Mouse (Mus musculus) midbrain, embryonic 11.5 days (tissue): ENCODE results near the gene Mrps18c. TPM values are rescaled to one million over a fixed set of nuclear protein-coding genes. Genes with fewer than 3 reads are reported as not detected.

ENCODE experiments used
- ATAC-seq: fragments of 200-750 bp; cut with Nextera tagmentation; 2 replicates; pipeline ENCODE4 v1.8.0; 2017; ENCODE audit warnings: moderate TSS enrichment, moderate library complexity; ENCODE audit not compliant: low FRiP score
- DNase-seq: peaks from one replicate; pipeline ENCODE4 v3.0.0; 2015; ENCODE audit warnings: low spot score; ENCODE audit errors: missing footprints
- H3K27ac ChIP-seq: fragments of 300-500 bp; sonication (generic); 2 replicates; pipeline ENCODE4 v1.5.1; 2014; ENCODE audit warnings: low read depth, low read length
- H3K27me3 ChIP-seq: fragments of 300-500 bp; sonication (generic); 2 replicates; pipeline ENCODE4 v1.6.1; 2014; ENCODE audit warnings: mild to moderate bottlenecking, low read length, moderate library complexity, mixed read lengths; ENCODE audit not compliant: control insufficient read depth, insufficient read depth
- H3K36me3 ChIP-seq: fragments of 300-500 bp; sonication (generic); 2 replicates; pipeline ENCODE4 v1.6.1; 2014; ENCODE audit warnings: mild to moderate bottlenecking, low read length, moderate library complexity, mixed read lengths; ENCODE audit not compliant: control insufficient read depth, insufficient read depth
- H3K4me1 ChIP-seq: fragments of 300-500 bp; sonication (generic); 2 replicates; pipeline ENCODE4 v1.6.1; 2014; ENCODE audit warnings: low read length; ENCODE audit not compliant: control insufficient read depth, insufficient read depth
- H3K4me2 ChIP-seq: fragments of 300-500 bp; sonication (generic); 2 replicates; pipeline ENCODE4 v1.6.1; 2014; ENCODE audit warnings: mild to moderate bottlenecking, moderate library complexity
- H3K4me3 ChIP-seq: fragments of 300-500 bp; sonication (generic); 2 replicates; pipeline ENCODE4 v1.5.1; 2014; ENCODE audit warnings: low read depth, low read length
- H3K9ac ChIP-seq: fragments of 300-500 bp; sonication (generic); 2 replicates; pipeline ENCODE4 v1.6.1; 2014; ENCODE audit warnings: low read length
- H3K9me3 ChIP-seq: fragments of 300-500 bp; sonication (generic); 2 replicates; pipeline ENCODE4 v1.6.1; 2016; ENCODE audit warnings: low read length; ENCODE audit not compliant: control insufficient read depth
- WGBS: fragments of 180-500 bp; shearing (Covaris S2); extraction: QIAGEN DNeasy Blood & Tissue Kit; methylation state at CpG from one replicate; pipeline ENCODE4 v1.1.7; 2014; 5-methylcytosine and 5-hydroxymethylcytosine counted together
- polyA plus RNA-seq: library from polyadenylated mRNA; unstranded; fragments of >200 nt; fragmentation: Nextera tagmentation; extraction: Ambion mirVana; gene quantifications from 2 replicates; pipeline ENCODE4 v1.2.1, GENCODE M21; 2014

Mrps18c gene
- polyA plus RNA-seq, 1 experiment from 2014 or later: 178 TPM

DNA sequence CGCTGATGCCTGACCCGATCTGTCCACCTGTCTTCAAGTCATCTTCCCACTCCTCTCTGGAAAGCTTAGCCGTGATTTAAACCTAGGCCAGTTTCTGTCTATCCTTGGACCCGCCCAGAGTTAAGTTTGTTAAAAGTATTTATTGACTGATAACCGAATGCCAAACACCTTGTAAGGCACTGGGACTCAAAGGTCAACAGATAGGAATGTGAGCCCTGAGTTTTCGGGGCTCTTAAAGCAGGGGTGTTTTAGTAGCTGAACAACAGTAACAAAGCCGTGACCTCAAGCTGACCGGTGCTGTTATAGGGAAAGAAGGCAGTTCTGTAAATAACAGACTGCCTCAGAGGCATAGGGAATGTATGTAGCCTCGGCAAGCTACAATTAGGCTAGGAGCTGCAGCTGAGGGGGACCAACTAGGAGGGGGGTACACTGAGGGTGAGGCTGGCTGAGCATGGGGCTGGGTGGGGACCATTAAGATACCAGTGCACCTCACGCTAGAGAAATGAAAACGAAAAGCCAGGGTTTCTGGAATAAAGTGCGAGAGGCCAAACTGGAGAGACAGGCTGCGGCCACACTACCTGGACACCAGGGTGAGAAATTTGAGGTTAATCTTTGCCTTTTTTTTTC, 22.5 kb upstream of the Mrps18c start:
- H3K4me2 ChIP-seq: no peak overlapping the region
- H3K9ac ChIP-seq: no peak overlapping the region
- H3K4me1 ChIP-seq: no peaks in the 10 kb centered on the region
- WGBS: 93% methylated on average over 13 of the region's 13 CpGs
- H3K9me3 ChIP-seq: no peaks in the 10 kb centered on the region
- DNase-seq (no peak), ATAC-seq (no peak)
- no peak overlapping the region for H3K27ac ChIP-seq
- H3K27me3 ChIP-seq: no peaks in the 10 kb centered on the region
- H3K36me3 ChIP-seq: peaks cover 14% of the 10 kb centered on the region
- no peak overlapping the region for H3K4me3 ChIP-seq

DNA sequence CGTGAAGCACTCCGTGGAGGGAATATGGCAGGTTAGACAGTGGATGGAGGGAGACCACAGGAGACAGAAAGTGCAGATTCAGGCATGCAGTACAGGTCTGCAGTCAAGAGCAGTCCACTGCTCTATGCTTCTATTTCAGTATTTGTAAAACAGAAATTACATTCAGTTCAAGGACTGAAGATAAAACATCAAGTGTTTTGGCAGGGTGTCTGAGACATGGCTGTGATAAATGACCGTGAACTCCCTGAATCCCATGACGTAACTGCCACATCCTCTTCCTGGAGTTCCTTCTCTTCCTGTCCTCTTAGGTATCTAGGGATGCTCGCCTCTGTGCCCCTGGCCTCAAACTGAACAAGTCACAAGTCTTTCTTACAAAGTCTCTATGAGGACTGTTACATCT, 21.5 kb upstream of the Mrps18c start:
- no peaks in the 10 kb centered on the region for H3K4me1 ChIP-seq
- WGBS: 94% methylated on average over 5 of the region's 5 CpGs

DNA sequence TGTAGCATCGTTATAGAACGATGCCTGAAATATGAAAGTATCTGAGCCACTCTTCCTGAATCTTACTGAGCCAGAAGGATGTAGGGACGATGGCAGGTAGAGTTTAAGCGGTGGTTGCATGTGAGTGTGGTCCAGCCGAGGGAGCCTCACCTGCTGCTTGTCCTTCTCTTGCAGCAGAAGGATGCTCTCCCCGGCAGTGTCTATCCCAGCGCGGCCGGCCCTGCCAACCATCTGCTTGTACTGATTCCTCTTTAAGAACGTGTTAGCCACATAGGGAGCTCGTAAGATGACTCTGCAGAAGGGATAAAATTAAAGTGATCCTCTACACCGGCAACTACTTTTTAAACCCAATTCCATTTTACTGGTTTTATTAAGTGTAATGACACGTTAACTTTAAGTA, 19.4 kb upstream of the Mrps18c start:
- peaks cover 14% of the 10 kb centered on the region for H3K36me3 ChIP-seq
- 95% methylated on average over 13 of the region's 13 CpGs for WGBS

More for the DNA sequence above, 21.5 kb upstream of the Mrps18c start:
- Histone ChIP-seq H3K27me3 (no peaks in the 10 kb centered on the region), H3K4me3 (no peak overlapping the region), H3K36me3 (peaks cover 9% of the 10 kb centered on the region), H3K4me2 (no peak overlapping the region), H3K9me3 (no peaks in the 10 kb centered on the region), H3K9ac (no peak overlapping the region), H3K27ac (no peak overlapping the region)
- DNase-seq (peak; percentile 57), ATAC-seq (no peak)

DNA sequence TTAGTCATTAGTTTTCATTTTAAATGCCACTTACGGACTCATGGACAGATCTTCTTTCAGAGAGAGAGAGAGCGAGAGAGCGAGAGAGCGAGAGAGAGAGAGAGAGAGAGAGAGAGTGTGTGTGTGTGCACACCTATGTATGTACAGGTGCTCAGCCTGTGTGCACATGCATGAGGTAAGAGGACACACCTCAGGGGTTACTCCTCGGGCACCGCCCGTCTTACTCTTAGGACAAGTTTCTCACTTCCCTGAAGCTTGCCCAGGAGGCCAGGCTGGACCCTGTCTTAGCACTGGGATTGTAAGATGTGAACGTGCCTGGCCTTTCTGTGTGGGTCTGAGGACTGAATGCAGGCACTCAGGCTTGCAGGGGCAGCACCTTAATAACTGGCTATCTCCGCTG, 10.9 kb upstream of the Mrps18c start:
- Histone ChIP-seq H3K27ac (no peak overlapping the region), H3K9ac (no peak overlapping the region), H3K4me2 (no peak overlapping the region), H3K27me3 (no peaks in the 10 kb centered on the region), H3K9me3 (no peaks in the 10 kb centered on the region), H3K4me3 (no peak overlapping the region), H3K4me1 (no peaks in the 10 kb centered on the region), H3K36me3 (peaks cover 13% of the 10 kb centered on the region)
- 93% methylated on average over 9 of the region's 9 CpGs for WGBS
- ATAC-seq (no peak), DNase-seq (peak; percentile 21)

More for the DNA sequence above, 19.4 kb upstream of the Mrps18c start:
- Histone ChIP-seq H3K4me3 (no peak overlapping the region), H3K27me3 (no peaks in the 10 kb centered on the region), H3K9me3 (no peaks in the 10 kb centered on the region), H3K27ac (no peak overlapping the region), H3K4me1 (no peaks in the 10 kb centered on the region), H3K9ac (no peak overlapping the region), H3K4me2 (no peak overlapping the region)
- ATAC-seq: no peak
- no peak for DNase-seq

DNA sequence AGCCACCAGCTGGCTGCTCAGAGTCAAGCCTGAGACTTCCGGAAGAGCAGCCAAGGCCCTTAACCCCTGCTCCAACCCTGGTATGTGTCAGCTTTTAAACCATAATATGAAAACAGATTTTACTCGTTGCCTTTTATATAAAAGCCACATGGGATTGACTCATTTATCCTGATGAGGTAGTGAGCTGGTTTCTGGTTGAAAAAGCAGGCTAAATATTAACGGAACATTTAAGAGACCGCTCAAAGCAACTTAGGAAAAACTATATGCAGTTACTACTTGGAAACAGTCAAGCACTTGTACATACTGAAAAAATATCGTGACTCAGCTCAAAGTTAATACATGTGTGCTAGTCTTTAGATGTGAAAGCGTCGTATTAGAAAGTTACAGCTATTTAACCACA, 6.2 kb upstream of the Mrps18c start:
- Histone ChIP-seq H3K9ac (no peak overlapping the region), H3K27me3 (no peaks in the 10 kb centered on the region), H3K9me3 (no peaks in the 10 kb centered on the region), H3K4me2 (no peak overlapping the region), H3K36me3 (peaks cover 6% of the 10 kb centered on the region), H3K27ac (no peak overlapping the region), H3K4me1 (peaks cover under 1% of the 10 kb centered on the region; the same call in 1 of the 2 replicates), H3K4me3 (no peak overlapping the region)
- no peak for ATAC-seq
- WGBS: 94% methylated on average over 7 of the region's 7 CpGs
- DNase-seq: no peak

DNA sequence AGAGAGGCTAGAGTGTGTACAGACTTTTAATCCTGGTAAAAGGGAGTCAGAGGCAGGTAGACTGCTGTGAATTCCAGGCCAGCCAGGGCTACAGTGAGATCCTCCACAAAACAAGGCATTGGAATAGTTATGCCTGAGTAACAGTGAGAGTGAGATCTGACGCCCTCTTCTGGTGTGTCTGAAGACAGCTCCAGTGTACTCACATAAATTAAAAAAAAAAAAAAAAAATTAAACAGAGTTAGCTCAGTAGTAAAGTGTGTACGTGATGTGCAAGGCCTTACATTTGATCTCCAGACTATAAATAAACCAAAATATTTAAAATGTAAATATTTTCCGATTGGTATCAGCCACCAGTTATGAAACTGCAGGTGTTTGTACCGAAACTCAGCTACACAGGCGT, 4.3 kb upstream of the Mrps18c start:
- peaks cover 6% of the 10 kb centered on the region for H3K36me3 ChIP-seq
- no peak overlapping the region for H3K4me2 ChIP-seq
- H3K9me3 ChIP-seq: no peaks in the 10 kb centered on the region
- no peak overlapping the region for H3K4me3 ChIP-seq
- H3K4me1 ChIP-seq: peaks cover 5% of the 10 kb centered on the region
- no peak for DNase-seq
- ATAC-seq: no peak
- H3K27ac ChIP-seq: no peak overlapping the region
- no peaks in the 10 kb centered on the region for H3K27me3 ChIP-seq
- no peak overlapping the region for H3K9ac ChIP-seq
- 83% methylated on average over 5 of the region's 5 CpGs for WGBS

DNA sequence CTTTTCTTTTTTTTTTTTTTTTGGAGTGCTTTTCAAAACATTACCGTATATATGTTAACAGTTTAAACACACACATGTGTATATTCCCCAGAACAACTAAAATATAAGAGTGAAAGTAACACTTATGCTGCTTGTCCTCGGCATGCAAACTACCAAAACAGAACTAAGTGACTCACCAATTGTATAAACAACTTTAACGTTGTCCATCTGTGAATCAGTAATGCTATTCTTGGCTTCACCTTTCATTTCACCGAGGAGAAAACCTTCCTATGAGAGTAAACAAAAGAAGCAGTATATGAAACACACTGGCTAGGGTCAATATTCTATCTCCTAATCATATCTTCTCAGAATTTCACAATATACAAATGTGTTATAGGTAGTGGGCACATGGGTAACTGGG, 19.9 kb downstream of the Mrps18c start:
- H3K4me1 ChIP-seq: peaks cover 3% of the 10 kb centered on the region; the same call in 1 of the 2 replicates
- DNase-seq: no peak
- no peak overlapping the region for H3K27ac ChIP-seq
- H3K9me3 ChIP-seq: no peaks in the 10 kb centered on the region
- no peaks in the 10 kb centered on the region for H3K36me3 ChIP-seq
- no peak overlapping the region for H3K9ac ChIP-seq
- H3K27me3 ChIP-seq: no peaks in the 10 kb centered on the region
- no peak overlapping the region for H3K4me2 ChIP-seq
- 87% methylated on average over 4 of the region's 4 CpGs for WGBS
- no peak for ATAC-seq
- no peak overlapping the region for H3K4me3 ChIP-seq

DNA sequence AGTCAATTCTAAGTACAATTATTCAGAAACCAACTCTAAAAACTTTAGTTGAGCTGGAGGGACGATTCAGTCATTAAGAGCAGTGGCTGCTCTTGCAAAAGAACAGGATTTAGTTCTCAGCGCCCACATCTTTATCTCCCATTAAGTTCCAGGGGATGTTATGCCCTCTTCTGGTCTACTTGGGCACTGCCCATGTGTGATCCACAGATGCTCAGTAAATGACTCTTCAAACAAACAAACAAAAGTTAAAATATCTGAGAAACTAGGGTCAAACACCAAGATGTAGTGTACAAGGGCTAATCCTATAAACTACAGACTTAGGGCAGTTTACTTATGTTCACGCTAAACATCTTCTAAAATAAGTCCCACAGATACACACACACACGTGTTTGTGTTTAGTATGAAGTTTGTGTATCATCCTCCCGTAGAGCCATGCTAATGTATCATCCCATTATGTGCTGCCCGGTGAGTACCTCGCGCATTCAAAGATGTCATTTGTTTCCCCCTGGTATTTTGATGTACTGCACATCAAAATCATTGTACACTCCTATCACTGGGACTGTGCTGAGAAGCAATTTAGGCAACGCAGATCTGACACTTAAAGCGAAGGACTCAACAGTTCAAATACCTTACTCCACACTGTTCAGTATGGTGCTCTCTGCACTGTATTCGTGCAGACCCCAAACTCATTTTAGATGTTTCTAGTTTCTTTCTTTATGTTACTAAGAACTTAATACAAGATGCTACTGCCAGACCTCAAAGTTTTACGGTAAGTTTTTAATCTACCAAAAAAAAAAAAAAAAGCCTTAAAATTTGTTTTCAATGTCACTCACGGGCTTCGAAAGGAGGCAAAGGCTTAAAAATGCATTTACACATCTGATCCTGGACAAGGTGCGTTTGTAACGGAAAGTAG, 21.4 kb downstream of the Mrps18c start:
- DNase-seq (peak; percentile 91), ATAC-seq (0 out of 2 replicates have a peak, but pooled peaks have one; percentile 26)
- no peaks in the 10 kb centered on the region for H3K9me3 ChIP-seq
- H3K36me3 ChIP-seq: no peaks in the 10 kb centered on the region
- peak overlapping the region; percentile 96 for H3K9ac ChIP-seq
- H3K27me3 ChIP-seq: no peaks in the 10 kb centered on the region
- no peak overlapping the region; the same call in 1 of the 2 replicates for H3K27ac ChIP-seq
- H3K4me3 ChIP-seq: peak overlapping the region; percentile 73
- H3K4me1 ChIP-seq: peaks cover 3% of the 10 kb centered on the region; the same call in 1 of the 2 replicates
- 30% methylated on average over 16 of the region's 16 CpGs for WGBS
- H3K4me2 ChIP-seq: peak overlapping the region; percentile 60
